Mouse (Mus musculus) urinary bladder, postnatal 4 days (tissue): ENCODE measurements around the gene Tmem254b.
"Not testable (repeated sequence)": the region's sequence is repeated elsewhere in the genome, so short reads cannot be mapped to it uniquely, and the experiment has no call there.

Source experiments
- DNase-seq, 2 experiments: peaks; one replicate each; pipeline ENCODE4 v3.0.0; 2021 to 2022; ENCODE audit warnings: low spot score in 2 of 2

Tmem254b gene

DNA sequence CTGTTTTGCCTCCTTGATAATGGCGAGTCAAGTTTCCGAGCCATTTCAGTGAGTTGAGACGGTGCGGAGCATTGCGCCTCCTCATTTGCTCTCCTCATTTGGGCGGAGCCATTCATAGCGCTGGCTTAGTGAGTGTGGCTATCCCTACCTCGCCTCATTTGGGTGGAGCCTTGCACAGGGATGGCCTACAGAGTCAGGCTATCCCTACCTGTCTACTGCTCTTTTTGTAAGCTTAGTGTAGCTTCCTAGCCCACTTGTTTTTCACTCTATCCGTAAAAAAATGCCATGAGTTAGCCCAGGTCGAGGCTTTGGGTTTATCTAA, at the start of gene Tmem254b:
Tmem254b (minus strand) TSS at position 116 of the 322 bp plus-strand sequence.
- DNase-seq = not testable (repeated sequence)

DNA sequence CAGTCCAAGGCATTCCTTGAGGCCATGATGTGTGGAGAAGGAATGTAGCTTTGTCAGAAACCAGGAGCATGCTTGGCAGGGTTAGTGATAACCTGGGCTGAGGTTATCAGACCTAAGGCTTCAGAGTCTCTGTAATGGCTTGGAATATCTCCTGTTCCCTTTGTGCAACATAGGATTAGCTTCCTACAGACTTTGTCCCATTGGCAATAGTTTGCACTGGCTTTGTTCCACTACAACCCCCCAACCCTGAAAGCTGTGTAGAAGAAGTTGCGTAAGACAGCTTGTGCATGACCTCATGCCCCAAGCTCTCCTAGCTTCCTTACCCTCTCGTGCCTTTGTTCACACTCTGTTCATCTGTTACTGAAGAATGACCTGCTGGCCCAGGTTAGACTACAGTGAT, 30.3 kb upstream of the Tmem254b start:
- not testable (repeated sequence) for DNase-seq

DNA sequence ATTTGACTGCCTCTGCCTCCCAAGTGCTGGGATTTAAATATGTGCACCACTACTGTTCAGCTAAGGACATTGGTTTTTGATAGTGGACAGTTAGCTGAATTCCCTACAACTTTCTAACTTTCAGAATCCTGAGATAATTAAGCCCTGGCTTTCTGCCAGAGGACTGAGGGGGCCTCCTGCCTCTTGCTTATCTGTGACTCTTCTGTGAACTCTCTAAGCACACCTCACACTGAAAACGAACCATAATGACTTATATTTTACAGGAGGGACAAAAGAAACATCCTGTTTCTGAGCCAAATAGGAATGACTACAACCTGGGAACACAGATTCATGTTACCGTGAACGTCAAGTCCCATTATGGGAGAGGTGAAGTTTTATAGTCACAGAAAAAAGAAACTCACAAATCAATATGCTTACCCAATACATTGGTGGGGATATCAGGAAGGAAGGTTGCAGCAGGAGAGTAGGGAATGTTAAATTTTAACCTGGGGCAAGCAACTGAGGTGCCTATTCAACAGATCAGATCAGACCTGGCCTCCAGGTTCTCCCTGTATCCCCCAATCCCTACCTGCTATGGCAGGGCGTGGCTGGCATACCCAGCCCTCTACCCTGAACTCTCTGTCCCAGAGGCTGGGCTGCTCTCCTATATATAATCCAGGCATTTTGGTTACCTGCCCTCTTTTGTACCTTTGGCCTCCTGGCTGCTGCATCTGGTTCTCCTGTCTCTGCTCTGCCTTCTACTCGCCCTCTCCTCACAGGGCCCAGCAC, 9.6 kb upstream of the Tmem254b start:
- not testable (repeated sequence) for DNase-seq

DNA sequence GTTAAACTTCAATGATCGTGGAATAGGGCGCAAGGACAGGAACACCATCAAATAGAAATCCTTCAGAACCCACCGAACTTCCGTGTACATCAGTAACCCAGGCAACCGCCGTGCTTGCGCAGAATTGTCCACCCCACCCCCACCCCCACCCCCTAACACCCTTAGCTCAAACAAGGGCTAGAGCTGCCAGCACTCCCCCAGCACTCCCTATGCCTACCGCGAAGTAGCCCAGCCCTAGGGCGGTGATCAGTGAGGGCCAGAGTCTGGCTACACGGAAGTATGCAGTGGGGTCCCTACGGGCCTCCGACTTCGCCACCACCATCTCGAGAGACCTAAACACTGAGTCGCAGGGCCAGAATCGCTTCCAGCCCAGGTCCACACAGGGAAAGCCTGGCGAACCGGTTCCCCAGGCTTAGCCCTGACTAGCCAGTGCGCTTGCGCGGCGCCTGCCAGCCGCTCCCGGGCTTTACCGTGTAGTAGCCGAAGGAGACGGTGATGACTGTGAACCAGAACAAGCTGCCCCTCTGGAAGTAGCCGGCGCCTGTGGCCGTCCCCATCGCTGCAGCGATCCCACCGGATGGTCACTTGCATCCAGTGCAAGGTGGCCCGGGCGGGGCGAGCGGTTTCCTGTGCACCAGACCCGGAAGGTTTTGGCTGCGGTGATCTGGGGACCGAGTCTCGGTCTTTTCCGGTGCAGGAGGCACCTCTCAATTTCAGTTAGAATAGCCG, 480 bp downstream of the Tmem254b start:
- not testable (repeated sequence) for DNase-seq

DNA sequence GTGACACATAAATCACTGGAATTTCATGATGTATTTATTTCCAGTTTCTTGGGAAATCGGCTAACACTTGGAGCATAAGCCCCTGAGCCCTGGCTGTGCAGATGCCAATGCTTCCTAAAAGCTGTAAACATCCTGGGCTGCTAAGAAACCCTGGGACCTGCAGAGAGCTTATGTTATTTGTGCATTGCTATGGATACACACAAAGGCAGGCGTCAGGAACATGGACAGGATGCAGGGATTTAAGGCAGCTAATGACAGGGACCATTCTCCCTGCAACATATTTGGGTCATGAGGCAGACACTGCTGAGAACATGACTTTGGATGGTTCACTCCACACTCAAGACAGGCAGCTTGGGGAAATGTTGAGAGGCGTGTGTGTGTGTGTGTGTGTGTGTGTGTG, 9.0 kb downstream of the Tmem254b start:
- DNase-seq = not testable (repeated sequence)

DNA sequence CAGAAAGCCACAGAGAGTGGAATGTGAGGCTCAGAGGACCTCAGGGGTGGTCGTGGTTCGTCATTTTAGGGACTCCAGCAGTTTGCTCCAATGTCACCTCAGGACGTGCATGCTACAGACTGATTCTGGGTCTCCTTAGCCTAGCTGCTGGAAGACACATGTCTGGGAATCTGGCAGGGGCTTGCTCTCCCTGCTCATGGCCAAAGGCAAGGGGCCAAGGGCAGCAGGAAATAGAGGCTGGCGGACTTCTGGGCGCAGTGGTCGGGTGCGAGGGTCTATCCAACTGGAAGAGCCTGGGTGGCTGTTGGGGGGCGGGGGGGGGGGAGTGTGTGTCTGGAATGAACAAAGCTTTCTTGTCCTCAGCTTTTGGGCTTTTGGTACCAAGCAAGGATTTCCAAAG, 18.5 kb downstream of the Tmem254b start:
- not testable (repeated sequence) for DNase-seq

DNA sequence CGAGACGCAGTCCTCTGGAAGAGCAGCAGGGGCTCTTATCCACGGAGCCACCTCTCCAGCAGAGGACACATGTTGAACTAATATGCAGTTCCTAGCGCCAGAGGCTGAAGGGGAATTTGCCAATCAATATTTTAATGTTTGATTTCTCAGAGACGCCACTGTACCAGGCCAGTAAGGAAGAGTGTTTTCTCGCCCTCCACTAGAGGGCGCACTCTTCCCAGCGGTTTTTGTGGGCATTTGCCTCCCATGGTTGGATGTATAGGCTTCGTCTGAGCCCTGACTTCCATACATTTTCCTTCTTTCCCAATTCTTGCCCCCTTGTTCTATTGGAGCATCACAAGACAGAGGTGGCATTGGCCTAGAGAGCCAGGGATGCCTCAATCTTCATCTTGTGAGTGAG, 20.2 kb downstream of the Tmem254b start:
- not testable (repeated sequence) for DNase-seq

DNA sequence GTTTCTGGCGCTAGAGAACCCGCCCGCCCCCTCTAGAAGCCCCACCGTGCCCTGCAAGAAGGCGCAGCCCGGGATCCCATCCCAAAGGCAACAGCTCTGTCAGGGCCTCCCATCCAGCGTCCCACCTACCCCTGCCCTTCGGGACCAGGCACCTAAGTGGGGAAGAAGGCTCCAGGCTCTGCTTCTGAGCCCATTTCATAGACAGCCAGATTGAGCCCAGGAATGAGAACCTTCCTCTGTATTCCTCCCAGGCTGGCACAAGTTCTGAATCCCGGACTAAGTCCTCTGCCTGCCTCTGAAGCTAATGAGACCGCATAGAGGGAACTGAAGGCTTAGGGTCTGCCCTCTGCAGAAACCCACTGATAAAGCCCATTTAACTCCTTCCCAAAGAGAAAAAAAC, 24.5 kb downstream of the Tmem254b start, which contains the start of gene Plac9b:
Plac9b (minus strand) TSS at position 101 of the 400 bp plus-strand sequence.
- DNase-seq = not testable (repeated sequence)

DNA sequence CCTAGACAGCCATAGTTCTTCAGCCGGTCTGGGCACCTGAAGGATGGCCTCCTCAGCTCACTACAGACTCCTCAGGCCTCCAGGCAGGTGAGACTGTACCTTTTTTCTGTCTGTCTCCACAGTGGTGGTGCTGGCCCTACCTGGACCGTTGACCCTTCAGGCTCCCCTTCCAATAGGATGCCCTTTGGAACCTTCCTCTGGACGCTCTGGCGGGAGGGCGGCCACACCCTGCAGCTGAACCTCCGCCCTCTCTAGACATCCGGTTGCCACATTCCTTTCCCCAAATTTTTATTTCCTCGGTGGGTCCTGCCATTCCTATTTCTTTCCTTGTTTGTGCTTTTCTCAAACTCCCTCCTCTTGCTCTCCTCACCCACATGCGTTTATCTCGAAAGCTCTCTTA, 25.2 kb downstream of the Tmem254b start:
- not testable (repeated sequence) for DNase-seq

DNA sequence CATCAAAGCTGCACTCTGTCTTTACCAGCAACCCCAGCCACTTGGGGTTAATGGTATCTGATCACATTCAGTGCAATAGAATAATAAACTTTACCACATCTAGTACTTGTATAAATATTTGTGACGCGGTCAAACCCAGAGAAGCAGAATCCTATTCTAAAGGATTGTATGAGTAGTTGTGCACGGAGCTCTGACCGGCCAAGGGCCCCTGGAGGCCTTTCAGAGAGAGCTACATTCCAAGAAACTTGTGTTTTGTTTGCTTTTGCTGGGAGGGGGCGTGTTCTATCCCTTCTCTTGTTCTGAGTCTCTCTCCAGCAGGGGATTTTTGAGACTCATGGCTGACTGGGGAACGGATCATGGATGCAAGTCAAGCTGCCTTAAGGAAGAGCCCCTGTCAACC, 31.8 kb downstream of the Tmem254b start:
- DNase-seq = not testable (repeated sequence)

DNA sequence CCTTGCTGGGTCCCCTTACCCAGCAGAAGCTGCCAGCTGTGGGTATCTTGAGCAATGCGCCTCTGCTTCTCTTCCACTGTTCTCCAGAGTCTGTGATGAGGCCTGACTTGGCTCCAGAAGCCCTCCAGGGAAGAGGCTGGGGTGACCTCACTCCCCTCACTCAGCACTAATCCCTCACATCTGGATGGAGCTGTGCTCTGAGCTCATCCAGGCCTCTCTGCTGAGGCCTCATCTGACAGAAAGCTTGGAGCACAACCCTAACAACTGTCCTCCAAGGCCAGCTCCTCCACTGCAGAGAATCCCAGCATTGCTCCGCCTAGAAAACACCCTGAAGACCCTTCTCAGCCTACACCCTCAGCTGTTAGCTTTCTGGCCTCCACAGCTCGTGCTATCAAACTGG, 32.9 kb downstream of the Tmem254b start:
- DNase-seq = not testable (repeated sequence)

DNA sequence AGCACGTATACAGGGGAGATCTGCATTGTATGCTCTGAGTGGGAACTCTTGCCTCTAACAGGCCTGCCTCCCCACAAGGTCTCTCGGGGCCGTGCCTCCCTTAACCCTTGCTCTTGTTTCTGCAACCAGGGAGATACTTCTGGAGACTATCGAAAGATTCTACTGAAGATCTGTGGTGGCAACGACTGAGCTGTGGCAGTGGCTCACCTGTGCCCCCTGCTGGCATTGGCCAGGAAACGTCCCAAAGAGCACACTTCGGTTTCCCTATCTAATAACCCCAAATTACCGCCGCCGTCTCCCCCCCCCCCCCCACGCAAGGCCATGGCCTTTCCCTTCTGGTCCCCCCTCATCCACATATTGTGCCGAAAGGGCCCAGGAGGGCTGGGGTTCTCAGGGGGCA, 41.6 kb downstream of the Tmem254b start:
- DNase-seq = not testable (repeated sequence)

DNA sequence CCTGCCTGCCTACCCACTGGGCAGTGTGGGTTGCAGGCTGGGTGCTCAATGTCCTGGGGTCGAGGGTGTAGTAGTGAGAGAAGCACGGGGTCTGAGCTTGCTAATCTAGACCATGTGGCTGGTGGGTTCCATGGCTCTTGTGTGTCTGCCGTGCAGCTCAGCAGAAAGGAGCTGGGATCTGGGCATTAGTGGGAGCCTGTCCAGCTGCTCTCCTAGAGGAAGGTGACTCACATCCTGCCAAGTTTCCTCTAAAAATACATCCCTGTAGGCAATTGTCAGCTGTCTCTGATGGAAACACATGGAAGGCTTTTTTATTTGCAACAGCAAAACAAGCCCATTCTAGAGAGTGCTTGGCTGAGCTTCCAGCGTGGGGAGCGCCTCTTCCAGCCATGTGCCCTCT, 44.4 kb downstream of the Tmem254b start:
- DNase-seq = not testable (repeated sequence)

DNA sequence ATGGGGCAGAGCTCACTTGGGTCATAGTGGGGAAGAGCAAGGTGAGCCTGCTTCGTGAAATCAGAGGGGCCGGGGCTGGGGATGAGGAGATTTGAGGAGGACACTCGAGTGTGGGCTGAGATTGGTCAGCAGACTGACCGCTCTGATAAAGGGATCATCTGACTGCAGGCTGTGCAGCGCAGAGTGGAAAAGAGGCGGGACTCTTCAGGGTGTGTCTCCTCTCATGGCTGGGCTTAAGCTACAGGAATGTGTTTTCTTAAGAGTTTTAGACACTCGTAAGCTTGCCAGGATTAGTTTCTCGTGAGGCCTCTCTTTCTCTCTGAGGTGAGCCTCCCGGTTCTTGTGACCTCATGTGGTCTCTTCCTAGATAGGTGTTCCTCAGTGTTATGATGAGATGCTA, 45.7 kb downstream of the Tmem254b start:
- DNase-seq = not testable (repeated sequence)

DNA sequence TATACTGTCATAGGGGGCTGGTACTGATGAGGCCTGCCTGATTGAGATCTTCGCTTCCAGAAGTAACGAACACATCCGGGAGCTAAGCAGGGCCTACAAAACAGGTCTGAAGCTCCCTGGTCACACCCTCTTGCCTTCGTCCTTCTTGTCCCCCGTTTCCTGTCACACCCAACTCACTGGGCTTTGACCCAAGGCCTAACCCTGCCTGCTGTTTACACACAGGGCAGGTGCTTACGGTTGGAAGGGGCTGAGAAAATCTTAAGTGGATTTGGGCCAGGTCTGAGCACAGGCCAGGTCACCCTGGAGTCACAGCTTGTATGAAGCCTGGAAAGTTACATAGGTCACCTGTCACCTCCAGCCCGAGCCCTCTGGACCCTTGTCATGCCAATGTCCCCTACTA, 50.8 kb downstream of the Tmem254b start:
- not testable (repeated sequence) for DNase-seq
